ENCODE assay signal across 18 mouse cellular contexts in the genomic region with DNA sequence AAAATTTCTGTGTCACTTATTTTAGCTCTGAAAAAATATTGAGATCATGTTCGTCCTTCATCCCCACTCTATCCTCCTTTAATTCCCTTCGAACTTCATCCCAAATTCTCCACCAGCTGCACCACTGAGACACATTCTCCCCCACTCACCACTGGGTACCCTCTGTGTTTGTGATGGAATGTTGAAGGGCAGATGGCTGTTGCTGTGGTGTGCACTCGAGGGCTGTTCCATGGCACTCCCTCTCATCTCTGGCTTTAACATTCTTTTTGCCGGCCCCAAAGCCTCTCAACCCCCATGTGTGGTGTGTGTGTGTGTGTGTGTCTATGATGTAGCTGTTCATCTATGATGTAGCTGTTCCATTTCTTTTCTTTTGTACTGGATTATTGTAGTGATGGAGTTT. TPM values are rescaled to one million over a fixed set of nuclear protein-coding genes. Genes with fewer than 3 reads are reported as not detected.
A peak's percentile ranks its signal among the peaks of the same experiment; 100 is the strongest.
DNase-seq lines count a peak whose midpoint lies in the region; ATAC-seq and TF ChIP-seq lines count a peak whose summit lies in the region.
"Had no signal": no experiment of that assay in that cellular context is flagged by ENCODE, and none has a peak within 500 bp of the region (broad histone marks: within the 10 kb centered on the region; RNA-seq: fewer than 3 reads in every experiment).

No protein-coding gene starts in this region.

- peaks cover 2% of the 10 kb centered on the region; the same call in 1 of the 2 replicates for H3K27me3 ChIP-seq in erythroblast, embryonic 14.5 days (ENCODE audit: control insufficient read depth)
- H3K27me3 ChIP-seq in intestine, postnatal 0 days (replicated peaks; ENCODE audit: control insufficient read depth, insufficient read depth, low read length), result no peaks in the 10 kb centered on the region
- H3K27me3 ChIP-seq in intestine, embryonic 15.5 days (replicated peaks), result no peaks in the 10 kb centered on the region
- no peaks in the 10 kb centered on the region for H3K27me3 ChIP-seq in megakaryocyte, embryonic 14.5 days (replicated peaks)
- no peaks in the 10 kb centered on the region for H3K27me3 ChIP-seq in limb, embryonic 14.5 days (ENCODE audit: control insufficient read depth, insufficient read depth, low read length)
- H3K27me3 ChIP-seq in kidney, embryonic 14.5 days (ENCODE audit: control insufficient read depth, insufficient read depth, low read length), result no peaks in the 10 kb centered on the region

- no peak for TF ChIP-seq POLR2A in limb, embryonic 14.5 days (IDR thresholded peaks at IDR 0.05; ENCODE audit: borderline replicate concordance, extremely low read depth, insufficient read depth, insufficient read length)

- H3K4me3 ChIP-seq in erythroblast, embryonic 14.5 days (replicated peaks), result peak overlapping the region; percentile 19
- H3K4me3 ChIP-seq in intestine, postnatal 0 days (ENCODE audit: low read depth, low read length), result no peak overlapping the region
- no peak overlapping the region for H3K4me3 ChIP-seq in intestine, embryonic 15.5 days (replicated peaks)
- peak overlapping the region; percentile 81 for H3K4me3 ChIP-seq in megakaryocyte, embryonic 14.5 days (replicated peaks)
- 0 out of 2 replicates have a peak overlapping the region, but pooled peaks have one; percentile 68 for H3K4me3 ChIP-seq in limb, embryonic 14.5 days (replicated peaks; ENCODE audit: low read length)
- H3K4me3 ChIP-seq in kidney, embryonic 14.5 days (ENCODE audit: low read length), result no peak overlapping the region

- no peak overlapping the region for H3K27ac ChIP-seq in intestine, postnatal 0 days (ENCODE audit: low read depth, low read length)
- no peak overlapping the region for H3K27ac ChIP-seq in intestine, embryonic 15.5 days
- H3K27ac ChIP-seq in limb, embryonic 14.5 days (replicated peaks; ENCODE audit: low read depth, low read length), result no peak overlapping the region
- H3K27ac ChIP-seq in kidney, embryonic 14.5 days (ENCODE audit: low read depth, low read length), result no peak overlapping the region

- no peaks in the 10 kb centered on the region; the same call in 1 of the 2 replicates for H3K36me3 ChIP-seq in erythroblast, embryonic 14.5 days (ENCODE audit: control insufficient read depth)
- no peaks in the 10 kb centered on the region for H3K36me3 ChIP-seq in intestine, postnatal 0 days (ENCODE audit: control insufficient read depth, insufficient read depth)
- no peaks in the 10 kb centered on the region for H3K36me3 ChIP-seq in intestine, embryonic 15.5 days
- H3K36me3 ChIP-seq in megakaryocyte, embryonic 14.5 days (replicated peaks; ENCODE audit: low read length), result no peaks in the 10 kb centered on the region
- no peaks in the 10 kb centered on the region for H3K36me3 ChIP-seq in limb, embryonic 14.5 days (ENCODE audit: control insufficient read depth, insufficient read depth, low read length)
- H3K36me3 ChIP-seq in kidney, embryonic 14.5 days (ENCODE audit: control insufficient read depth, insufficient read depth, low read length), result no peaks in the 10 kb centered on the region

- peaks cover 17% of the 10 kb centered on the region for H3K4me1 ChIP-seq in erythroblast, embryonic 14.5 days (ENCODE audit: control insufficient read depth)
- H3K4me1 ChIP-seq in intestine, postnatal 0 days (replicated peaks; ENCODE audit: control insufficient read depth, insufficient read depth, low read length), result no peaks in the 10 kb centered on the region
- H3K4me1 ChIP-seq in intestine, embryonic 15.5 days (replicated peaks), result no peaks in the 10 kb centered on the region
- peaks cover 34% of the 10 kb centered on the region for H3K4me1 ChIP-seq in megakaryocyte, embryonic 14.5 days
- H3K4me1 ChIP-seq in limb, embryonic 14.5 days (ENCODE audit: control insufficient read depth, insufficient read depth, low read length), result peaks cover 10% of the 10 kb centered on the region
- H3K4me1 ChIP-seq in kidney, embryonic 14.5 days (ENCODE audit: control insufficient read depth, insufficient read depth, low read length), result no peaks in the 10 kb centered on the region

- no peaks in the 10 kb centered on the region for H3K9me3 ChIP-seq in erythroblast, embryonic 14.5 days (ENCODE audit: control insufficient read depth, low read length)
- H3K9me3 ChIP-seq in intestine, postnatal 0 days (ENCODE audit: control insufficient read depth), result no peaks in the 10 kb centered on the region
- H3K9me3 ChIP-seq in intestine, embryonic 15.5 days, result no peaks in the 10 kb centered on the region
- no peaks in the 10 kb centered on the region for H3K9me3 ChIP-seq in megakaryocyte, embryonic 14.5 days
- H3K9me3 ChIP-seq in limb, embryonic 14.5 days (ENCODE audit: control insufficient read depth, low read length), result no peaks in the 10 kb centered on the region
- H3K9me3 ChIP-seq in kidney, embryonic 14.5 days (ENCODE audit: control insufficient read depth, low read length), result no peaks in the 10 kb centered on the region

- H3K4me2 ChIP-seq in intestine, postnatal 0 days (replicated peaks; ENCODE audit: low read depth), result 0 out of 2 replicates have a peak overlapping the region, but pooled peaks have one; percentile 6
- no peak overlapping the region for H3K4me2 ChIP-seq in intestine, embryonic 15.5 days (replicated peaks)
- peak overlapping the region; percentile 66; the same call in 1 of the 2 replicates for H3K4me2 ChIP-seq in limb, embryonic 14.5 days (replicated peaks; ENCODE audit: low read depth, low read length, severe bottlenecking)
- H3K4me2 ChIP-seq in kidney, embryonic 14.5 days (replicated peaks; ENCODE audit: low read depth, low read length), result no peak overlapping the region

- no peak for ATAC-seq in erythroblast, adult 5-6 weeks (replicated peaks; ENCODE audit: low FRiP score, poor library complexity, severe bottlenecking)
- no peak for ATAC-seq in intestine, postnatal 0 days
- ATAC-seq in intestine, embryonic 15.5 days, result no peak
- no peak for ATAC-seq in megakaryocyte, adult 5-6 weeks (ENCODE audit: poor library complexity, severe bottlenecking)
- no peak for ATAC-seq in limb, embryonic 14.5 days (ENCODE audit: low FRiP score, low read depth)
- no peak for ATAC-seq in kidney, embryonic 14.5 days (ENCODE audit: low FRiP score, low TSS enrichment)
- ATAC-seq: intestine, embryonic 16.5 days had no signal

- no peak for TF ChIP-seq CTCF in intestine, postnatal 0 days (IDR thresholded peaks at IDR 0.05; ENCODE audit: low read depth)

- DNase-seq in limb, embryonic 14.5 days (ENCODE audit: low spot score), result no peak
- DNase-seq: adrenal gland, postnatal 10 days; cerebellum, adult 11-12 months; cerebellum, postnatal 25 days; heart, adult 11 months; kidney, postnatal 14 days; right cerebral cortex, adult 18-20 months; thymus, postnatal 4 days had no signal

- WGBS in intestine, postnatal 0 days, result 78% methylated on average over 4 of the region's 4 CpGs
- WGBS in intestine, embryonic 15.5 days, result 66% methylated on average over 4 of the region's 4 CpGs
- 57% methylated on average over 4 of the region's 4 CpGs for WGBS in limb, embryonic 14.5 days
- WGBS in kidney, embryonic 14.5 days, result 76% methylated on average over 4 of the region's 4 CpGs

- H3K9ac ChIP-seq in intestine, postnatal 0 days (ENCODE audit: low read depth, low read length), result no peak overlapping the region
- no peak overlapping the region for H3K9ac ChIP-seq in intestine, embryonic 15.5 days
- H3K9ac ChIP-seq in limb, embryonic 14.5 days (ENCODE audit: low read depth, low read length, severe bottlenecking), result no peak overlapping the region
- H3K9ac ChIP-seq in kidney, embryonic 14.5 days (ENCODE audit: low read depth, low read length), result no peak overlapping the region

RNA-seq across cellular contexts. Expression of gene Mnat1, which starts 1.7 kb away (rescaled TPM):
- 0.11 and 0.35 TPM in 2 replicates for polyA plus RNA-seq in erythroblast, embryonic 14.5 days (2012)
- total RNA-seq in erythroblast, adult 5-6 weeks (2015; ENCODE audit: low replicate concordance), result 7.7 and 8.4 TPM in 2 replicates
- 3.9 and 6.0 TPM in 2 replicates for total RNA-seq in erythroblast, adult 5-6 weeks (2017; ENCODE audit: low replicate concordance)
- polyA plus RNA-seq in intestine, postnatal 0 days (2015; fragmentation: Nextera tagmentation; extraction: Ambion mirVana), result 14.8 and 15.2 TPM in 2 replicates
- polyA plus RNA-seq in intestine, embryonic 15.5 days (2015; fragmentation: Nextera tagmentation; extraction: Ambion mirVana), result 21.0 and 23.3 TPM in 2 replicates
- 3.6 TPM in 1 of 2 replicates, not detected in the other for polyA plus RNA-seq in megakaryocyte, embryonic 14.5 days (2012; ENCODE audit: insufficient read depth, low replicate concordance)
- total RNA-seq in megakaryocyte, adult 5-6 weeks (2015), result 11.0 and 17.1 TPM in 2 replicates
- total RNA-seq in megakaryocyte, adult 5-6 weeks (2017), result 14.4 and 20.5 TPM in 2 replicates
- 21.3 and 31.2 TPM in 2 replicates for polyA plus RNA-seq in limb, embryonic 14.5 days (2012; rRNA removed)
- polyA plus RNA-seq in limb, embryonic 14.5 days (2014; fragmentation: Nextera tagmentation; extraction: Ambion mirVana), result 44.3 and 44.7 TPM in 2 replicates
- 43.4 and 54.8 TPM in 2 replicates for polyA plus RNA-seq in kidney, embryonic 14.5 days (2014; fragmentation: Nextera tagmentation; extraction: Ambion mirVana)

RNA-seq across cellular contexts. Expression of gene Six4, which starts 12.0 kb away (rescaled TPM):
- polyA plus RNA-seq in erythroblast, embryonic 14.5 days (2012), result under 0.01 TPM in 1 of 2 replicates, not detected in the other
- not detected in 2 replicates for total RNA-seq in erythroblast, adult 5-6 weeks (2015; ENCODE audit: low replicate concordance)
- not detected in 2 replicates for total RNA-seq in erythroblast, adult 5-6 weeks (2017; ENCODE audit: low replicate concordance)
- 0.03 and 0.05 TPM in 2 replicates for polyA plus RNA-seq in intestine, postnatal 0 days (2015; fragmentation: Nextera tagmentation; extraction: Ambion mirVana)
- polyA plus RNA-seq in intestine, embryonic 15.5 days (2015; fragmentation: Nextera tagmentation; extraction: Ambion mirVana), result 0.37 and 0.55 TPM in 2 replicates
- 0.30 TPM in 1 of 2 replicates, not detected in the other for polyA plus RNA-seq in megakaryocyte, embryonic 14.5 days (2012; ENCODE audit: insufficient read depth, low replicate concordance)
- total RNA-seq in megakaryocyte, adult 5-6 weeks (2015), result not detected in 2 replicates
- 0.07 TPM in 1 of 2 replicates, not detected in the other for total RNA-seq in megakaryocyte, adult 5-6 weeks (2017)
- polyA plus RNA-seq in limb, embryonic 14.5 days (2012; rRNA removed), result 6.6 and 8.7 TPM in 2 replicates
- 6.6 and 7.0 TPM in 2 replicates for polyA plus RNA-seq in limb, embryonic 14.5 days (2014; fragmentation: Nextera tagmentation; extraction: Ambion mirVana)
- polyA plus RNA-seq in kidney, embryonic 14.5 days (2014; fragmentation: Nextera tagmentation; extraction: Ambion mirVana), result 4.5 and 7.5 TPM in 2 replicates
- total RNA-seq: hematopoietic stem cell, adult 5-6 weeks had no signal
- polyA plus RNA-seq: liver, adult 2 months had no signal

Comparison
In these comparisons a context has a peak if more than half of its experiments do, and no peak if none do; other contexts are left out.
1. H3K4me2 ChIP-seq: peak in intestine, postnatal 0 days (single experiment) and limb, embryonic 14.5 days (single experiment); none in intestine, embryonic 15.5 days (single experiment) and kidney, embryonic 14.5 days (single experiment).
2. H3K4me3 ChIP-seq: peak in erythroblast, embryonic 14.5 days (single experiment), megakaryocyte, embryonic 14.5 days (single experiment) and limb, embryonic 14.5 days (single experiment); none in intestine, postnatal 0 days (single experiment), intestine, embryonic 15.5 days (single experiment) and kidney, embryonic 14.5 days (single experiment).